Mouse (Mus musculus) cerebral cortex, adult 2 months (tissue): ENCODE measurements around the gene Lrrc8a.

ENCODE experiments used
- WGBS: fragments of 180-500 bp; shearing (Covaris S2); methylation state at CpG from one replicate; pipeline ENCODE4 v1.1.7; 2018; 5-methylcytosine and 5-hydroxymethylcytosine counted together

The Lrrc8a gene

GRCm38 (mm10) chr2:30238906-30239465, 1.5 kb downstream of the Lrrc8a start:
- 66% methylated on average over 3 of the region's 3 CpGs for WGBS

GRCm38 (mm10) chr2:30239777-30240176, 2.3 kb downstream of the Lrrc8a start:
- 31% methylated on average over 4 of the region's 4 CpGs for WGBS

GRCm38 (mm10) chr2:30240267-30240666, 2.8 kb downstream of the Lrrc8a start, which contains the start of gene Gm28035:
TSS of gene Gm28035 (plus strand) at chr2:30240567.
- 59% methylated on average over 2 of the region's 2 CpGs for WGBS

- WGBS: 33% methylated on average over 4 of the region's 4 CpGs
Observed at GRCm38 (mm10) chr2:30242509-30242908, 5.0 kb downstream of the Lrrc8a start.

GRCm38 (mm10) chr2:30243391-30243790, 5.9 kb downstream of the Lrrc8a start:
- 95% methylated on average over 4 of the region's 4 CpGs for WGBS

GRCm38 (mm10) chr2:30244595-30245178, 7.2 kb downstream of the Lrrc8a start:
- 74% methylated on average over 7 of the region's 7 CpGs for WGBS

GRCm38 (mm10) chr2:30247036-30247435, 9.5 kb downstream of the Lrrc8a start:
- 88% methylated on average over 5 of the region's 5 CpGs for WGBS

- 43% methylated on average over 4 of the region's 4 CpGs for WGBS
Observed at GRCm38 (mm10) chr2:30247681-30248080, 10.2 kb downstream of the Lrrc8a start.

GRCm38 (mm10) chr2:30249182-30249581, 11.7 kb downstream of the Lrrc8a start:
- WGBS: 63% methylated on average over 3 of the region's 3 CpGs

GRCm38 (mm10) chr2:30250166-30251128, 12.9 kb downstream of the Lrrc8a start:
- WGBS: 74% methylated on average over 10 of the region's 10 CpGs

- 61% methylated on average over 5 of the region's 5 CpGs for WGBS
Observed at GRCm38 (mm10) chr2:30251417-30252104, 14.0 kb downstream of the Lrrc8a start.

GRCm38 (mm10) chr2:30252521-30252920, 15.0 kb downstream of the Lrrc8a start:
- 55% methylated on average over 3 of the region's 3 CpGs for WGBS

GRCm38 (mm10) chr2:30253809-30254208, 16.3 kb downstream of the Lrrc8a start:
- 70% methylated on average over 5 of the region's 5 CpGs for WGBS

GRCm38 (mm10) chr2:30255631-30256395, 18.3 kb downstream of the Lrrc8a start:
- WGBS: 95% methylated on average over 42 of the region's 42 CpGs

GRCm38 (mm10) chr2:30256616-30257350, 19.3 kb downstream of the Lrrc8a start:
- WGBS: 96% methylated on average over 30 of the region's 30 CpGs

GRCm38 (mm10) chr2:30257699-30258460, 20.4 kb downstream of the Lrrc8a start:
- WGBS: 71% methylated on average over 7 of the region's 7 CpGs

- WGBS: 60% methylated on average over 4 of the region's 4 CpGs
Observed at GRCm38 (mm10) chr2:30258600-30258999, 21.1 kb downstream of the Lrrc8a start.

GRCm38 (mm10) chr2:30259131-30260064, 21.9 kb downstream of the Lrrc8a start:
- 83% methylated on average over 15 of the region's 15 CpGs for WGBS
